Mouse (Mus musculus) megakaryocyte, embryonic 14.5 days (primary cell): ENCODE measurements around the gene Bhlhe40.

Experiments
- FLI1 ChIP-seq: IDR thresholded peaks from 2 replicates; pipeline ENCODE4 v1.6.1; 2012; ENCODE audit warnings: low read length, inconsistent platforms, mixed read lengths
- GATA1 ChIP-seq: IDR thresholded peaks from 3 replicates; pipeline ENCODE4 v1.6.1; 2012; ENCODE audit warnings: mixed read lengths, low read length, inconsistent platforms, borderline replicate concordance

- TF ChIP-seq GATA1 (no peak), FLI1 (no peak)
Measured at GRCm38 (mm10) chr6:108696822-108697202, 36.4 kb downstream of the Bhlhe40 start.
